Mouse (Mus musculus) layer of hippocampus, adult 11-12 months (tissue): ENCODE measurements around the gene Card9.

ENCODE experiments used
- DNase-seq: peaks from one replicate; pipeline ENCODE4 v3.0.0; 2022; ENCODE audit warnings: low spot score

The Card9 gene

GRCm38 (mm10) chr2:26325386-26326181 is 35.1 kb downstream of the Card9 start:
- peak; percentile 70 for DNase-seq

- peak; percentile 75 for DNase-seq
Observed at GRCm38 (mm10) chr2:26324917-26325316, 35.8 kb downstream of the Card9 start.

- no peak for DNase-seq
Observed at GRCm38 (mm10) chr2:26323589-26324325, 37.0 kb downstream of the Card9 start.

GRCm38 (mm10) chr2:26320245-26321185 is 40.2 kb downstream of the Card9 start:
- no peak for DNase-seq

- DNase-seq: no peak
Observed at GRCm38 (mm10) chr2:26319519-26320244, 41.0 kb downstream of the Card9 start.

- DNase-seq: no peak
Observed at GRCm38 (mm10) chr2:26319109-26319508, 41.6 kb downstream of the Card9 start.

GRCm38 (mm10) chr2:26317991-26318672 is 42.6 kb downstream of the Card9 start:
- no peak for DNase-seq

- DNase-seq: no peak
Observed at GRCm38 (mm10) chr2:26317371-26317770, 43.3 kb downstream of the Card9 start.

- DNase-seq: no peak
Observed at GRCm38 (mm10) chr2:26316576-26317246, 44.0 kb downstream of the Card9 start.

- peak; percentile 66 for DNase-seq
Observed at GRCm38 (mm10) chr2:26315925-26316311, 44.8 kb downstream of the Card9 start.

- DNase-seq: peak; percentile 81
Observed at GRCm38 (mm10) chr2:26315072-26315924, 45.4 kb downstream of the Card9 start, which contains the start of gene Gpsm1. Gene Gpsm1, plus strand, starts transcription at chr2:26315515.

- DNase-seq: no peak
Observed at GRCm38 (mm10) chr2:26314281-26315071, 46.2 kb downstream of the Card9 start.

GRCm38 (mm10) chr2:26313394-26313793 is 47.3 kb downstream of the Card9 start:
- no peak for DNase-seq

- no peak for DNase-seq
Observed at GRCm38 (mm10) chr2:26312812-26313211, 47.9 kb downstream of the Card9 start.

GRCm38 (mm10) chr2:26311936-26312335 is 48.8 kb downstream of the Card9 start:
- no peak for DNase-seq

- DNase-seq: no peak
Observed at GRCm38 (mm10) chr2:26309739-26310138, 51.0 kb downstream of the Card9 start.

GRCm38 (mm10) chr2:26306702-26307101 is 54.0 kb downstream of the Card9 start:
- DNase-seq: no peak

- DNase-seq: no peak
Observed at GRCm38 (mm10) chr2:26305555-26305954, 55.2 kb downstream of the Card9 start.
